Mouse (Mus musculus) gastrocnemius, postnatal 36 days (tissue): ENCODE results near the gene Slc30a1. TPM values are rescaled to one million over a fixed set of nuclear protein-coding genes. Genes with fewer than 3 reads are reported as not detected.
A peak's percentile ranks its signal among the peaks of the same experiment; 100 is the strongest.

ENCODE experiments used
- DNase-seq, 2 experiments: peaks; one replicate each; pipeline ENCODE4 v3.0.0; 2022
- intact Hi-C: fragments of 180-260 bp; cut with DNase I; formaldehyde crosslinking; loops from one replicate; pipeline ENCODE4 v1.15.1; 2025
- long read RNA-seq, 2 experiments: library from polyadenylated mRNA; stranded (forward); transcript quantifications; one replicate each; pipeline ENCODE4 v2.0.0; 2021
- total RNA-seq, 2 experiments: library from RNA; stranded (reverse); gene quantifications; 2 replicates each; pipeline ENCODE4 v1.2.3; 2021

Slc30a1 gene
- total RNA-seq = 1 to 10 TPM; 5.6 to 7.7 TPM
- long read RNA-seq, experiment 1, full-length matches to known transcripts = 3 of 3 reads
- long read RNA-seq, experiment 1, partial matches to known transcripts = 0 of 3 reads
- long read RNA-seq, experiment 1, other reads (novel, unspliced or antisense) = 0 of 3 reads
- long read RNA-seq, experiment 2, full-length matches to known transcripts = 1 of 3 reads
- long read RNA-seq, experiment 2, partial matches to known transcripts = 0 of 3 reads
- long read RNA-seq, experiment 2, other reads (novel, unspliced or antisense) = 2 of 3 reads

DNA sequence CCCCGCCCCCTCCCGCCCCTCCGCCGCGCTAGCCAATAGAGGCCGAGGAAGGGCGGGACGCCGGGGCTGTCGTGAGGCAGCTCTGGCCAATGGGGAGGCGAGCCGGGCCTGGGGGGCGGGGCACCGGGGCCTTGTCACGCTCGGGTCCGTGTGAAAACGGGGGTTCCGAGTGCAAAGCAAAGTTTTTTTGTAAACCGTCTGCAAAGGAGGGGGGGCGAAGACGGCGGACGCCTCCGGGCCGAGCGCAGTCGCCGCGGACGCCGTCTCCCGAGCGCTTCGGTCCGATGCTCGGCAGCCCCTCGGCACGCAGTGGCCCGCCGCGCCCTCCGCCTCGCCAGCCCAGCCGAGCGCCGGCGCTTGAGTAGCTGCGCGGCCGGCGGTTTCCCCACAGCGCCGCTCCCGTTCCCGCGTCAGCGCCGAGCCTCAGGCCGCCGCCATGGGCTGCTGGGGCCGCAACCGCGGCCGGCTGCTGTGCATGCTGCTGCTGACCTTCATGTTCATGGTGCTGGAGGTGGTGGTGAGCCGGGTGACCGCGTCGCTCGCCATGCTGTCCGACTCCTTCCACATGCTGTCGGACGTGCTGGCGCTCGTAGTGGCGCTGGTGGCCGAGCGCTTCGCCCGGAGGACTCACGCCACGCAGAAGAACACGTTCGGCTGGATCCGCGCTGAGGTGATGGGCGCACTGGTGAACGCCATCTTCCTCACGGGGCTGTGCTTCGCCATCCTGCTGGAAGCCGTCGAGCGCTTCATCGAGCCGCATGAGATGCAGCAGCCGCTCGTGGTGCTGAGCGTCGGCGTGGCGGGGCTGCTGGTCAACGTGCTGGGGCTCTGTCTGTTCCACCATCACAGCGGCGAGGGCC lies at the start of gene Slc30a1:
TSS of gene Slc30a1 (plus strand) at position 197 of the 860 bp plus-strand sequence.
- peak; percentile 98 to 99 for DNase-seq
- intact Hi-C loops = loop anchor here (2.0 to 5.0 kb wide), 4 partner anchors 56 to 186 kb away; partner anchors contain the start of genes Nek2 and Traf5

- intact Hi-C loops = no loop called here
- DNase-seq = no peak
Measured at GRCm38 (mm10) chr1:191856886-191857651, 49.5 kb upstream of the Slc30a1 start.

GRCm38 (mm10) chr1:191858136-191858535 lies 48.4 kb upstream of the Slc30a1 start:
- intact Hi-C loops = no loop called here
- no peak for DNase-seq

DNA sequence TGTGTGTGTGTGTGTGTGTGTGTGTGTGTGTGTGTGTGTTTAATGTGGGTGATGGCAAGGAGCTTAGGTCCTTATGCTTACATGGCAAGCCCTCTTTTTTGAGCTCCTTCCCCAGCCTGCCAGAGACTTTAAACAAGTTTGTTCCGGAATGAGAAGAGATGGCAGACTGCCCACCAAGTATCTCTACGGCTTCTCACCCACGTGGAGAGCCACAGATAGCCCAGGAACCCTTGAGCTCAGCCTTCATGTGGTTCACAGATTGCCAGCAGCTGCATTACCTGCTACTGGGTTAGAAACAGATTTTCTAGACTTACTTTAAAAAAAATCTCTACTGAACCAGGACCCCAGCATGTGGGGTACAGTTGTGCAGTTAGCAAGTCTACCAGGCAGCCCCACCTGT lies 46.7 kb upstream of the Slc30a1 start:
- no peak for DNase-seq
- intact Hi-C loops = no loop called here

- intact Hi-C loops = no loop called here
- no peak for DNase-seq
Measured at GRCm38 (mm10) chr1:191861247-191861646, 45.3 kb upstream of the Slc30a1 start.

GRCm38 (mm10) chr1:191863833-191864550 lies 42.6 kb upstream of the Slc30a1 start:
- intact Hi-C loops = no loop called here
- no peak for DNase-seq

GRCm38 (mm10) chr1:191864551-191865027 lies 42.0 kb upstream of the Slc30a1 start:
- DNase-seq = no peak
- intact Hi-C loops = no loop called here

DNA sequence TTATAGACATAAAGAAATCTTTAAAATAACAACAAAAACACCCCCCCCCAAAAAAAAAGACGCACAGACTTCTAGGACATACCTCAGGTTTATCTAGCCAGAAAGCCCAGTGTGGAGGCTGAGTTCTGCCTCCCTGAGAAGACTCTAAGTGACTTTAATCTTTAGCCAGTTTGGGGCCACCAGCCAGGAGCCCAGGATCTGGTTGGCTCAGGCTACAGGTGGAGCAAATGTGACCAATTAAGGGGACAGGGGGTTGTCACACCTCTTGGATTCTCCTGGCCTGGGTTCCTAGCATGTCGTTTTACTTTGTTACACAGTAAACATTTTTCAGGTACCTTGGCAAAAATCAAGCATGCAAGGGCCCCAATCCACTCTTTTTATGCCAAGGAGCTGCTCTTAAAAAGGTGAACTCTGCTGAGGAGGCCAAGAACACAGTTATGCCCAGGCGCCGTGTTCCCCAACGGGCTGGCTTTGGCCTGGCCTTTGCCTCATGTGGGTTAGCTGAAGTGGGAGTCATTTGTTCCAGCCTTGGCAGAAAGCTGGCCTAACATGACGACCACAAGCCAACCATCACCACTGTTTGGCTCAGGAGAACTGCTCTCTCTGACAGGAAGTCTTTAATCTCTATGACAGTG lies 34.4 kb upstream of the Slc30a1 start:
- no peak for DNase-seq
- intact Hi-C loops = no loop called here

- intact Hi-C loops = no loop called here
- DNase-seq = no peak
Measured at GRCm38 (mm10) chr1:191875006-191875405, 31.6 kb upstream of the Slc30a1 start.

DNA sequence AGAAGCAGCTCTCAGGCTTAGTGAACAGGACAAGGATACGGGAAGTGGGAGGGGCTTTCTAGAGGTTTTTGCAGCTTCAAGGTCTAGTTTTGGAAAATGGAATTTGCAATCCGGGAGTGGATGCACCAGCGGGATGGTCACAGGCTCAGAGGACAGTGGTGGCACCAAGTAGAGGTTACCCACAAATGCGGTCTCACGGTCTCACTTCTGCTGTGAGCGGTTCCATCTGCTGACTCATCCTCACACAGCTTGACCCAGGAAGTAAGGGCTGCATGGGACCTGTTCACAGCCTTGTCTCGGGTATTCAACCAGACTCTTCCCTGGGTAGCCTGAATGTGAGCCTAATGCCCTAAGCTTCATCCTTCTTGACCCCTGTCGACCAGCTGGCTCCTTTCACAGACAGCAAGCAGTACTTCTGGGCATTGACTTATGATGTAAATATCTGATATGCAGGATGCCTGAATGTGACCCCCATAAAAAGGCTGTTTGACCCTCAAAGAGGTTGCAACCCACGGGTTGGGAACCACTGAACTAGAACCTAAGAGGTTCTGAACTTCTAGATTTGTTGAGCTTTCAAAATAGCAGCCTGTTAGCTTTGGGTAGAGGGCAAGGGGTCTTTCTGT lies 30.8 kb upstream of the Slc30a1 start:
- intact Hi-C loops = no loop called here
- DNase-seq = no peak

GRCm38 (mm10) chr1:191877681-191878080 lies 28.9 kb upstream of the Slc30a1 start:
- intact Hi-C loops = no loop called here
- DNase-seq = no peak

GRCm38 (mm10) chr1:191878518-191878921 lies 28.0 kb upstream of the Slc30a1 start:
- DNase-seq = no peak
- intact Hi-C loops = no loop called here

DNA sequence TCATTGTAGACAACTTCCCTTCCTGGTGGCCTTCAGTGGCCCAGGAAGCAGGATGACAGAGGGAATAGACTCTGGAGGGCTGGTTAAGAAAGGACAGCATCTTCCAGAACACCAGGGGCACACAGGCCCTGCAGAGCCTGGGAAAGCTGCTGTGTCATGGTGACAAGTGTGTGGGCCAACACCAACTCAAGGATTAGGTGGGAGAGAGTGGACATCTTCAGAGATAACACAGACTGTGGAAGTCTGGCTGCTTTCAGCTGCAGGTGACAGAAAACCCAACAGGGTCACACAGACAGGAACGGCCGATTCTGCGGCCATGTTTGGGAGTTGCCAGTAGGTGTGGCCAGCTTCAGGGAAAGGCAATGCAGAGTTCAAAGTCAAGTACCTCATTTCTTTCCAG lies 26.3 kb upstream of the Slc30a1 start:
- intact Hi-C loops = no loop called here
- no peak for DNase-seq

DNA sequence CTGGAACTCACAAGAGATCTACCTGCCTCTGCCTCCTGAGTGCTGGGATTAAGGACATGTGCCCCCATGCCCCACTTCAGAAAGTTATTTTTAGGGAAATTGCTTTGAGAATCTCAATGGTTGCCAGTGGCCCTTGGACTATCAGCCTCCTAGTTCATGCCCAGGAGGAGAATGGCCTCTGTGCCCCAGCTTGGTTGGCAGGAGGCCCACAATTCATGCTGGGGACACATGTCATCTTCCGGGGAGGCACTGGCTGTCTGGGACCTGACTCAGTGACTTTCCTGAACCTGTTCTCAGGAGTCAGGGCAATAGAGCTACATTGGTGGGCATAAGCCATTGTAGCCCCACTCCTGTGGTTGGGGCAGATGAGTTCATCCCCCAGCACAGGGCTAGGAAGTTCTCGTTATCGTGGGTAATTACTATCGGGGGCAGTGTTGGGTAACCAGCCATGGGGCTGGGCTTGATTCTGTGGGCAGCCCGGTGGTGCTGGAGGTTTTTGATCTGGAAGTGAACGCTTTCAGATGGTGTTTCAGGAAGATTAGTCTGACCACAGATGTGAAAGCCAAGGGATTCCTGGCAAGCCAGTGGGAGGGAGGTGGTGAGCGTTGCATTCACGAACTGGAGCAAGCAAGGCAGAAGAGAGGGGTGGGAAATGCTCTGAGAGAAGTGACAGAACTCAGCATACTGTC lies 25.5 kb upstream of the Slc30a1 start:
- no peak for DNase-seq
- intact Hi-C loops = no loop called here

GRCm38 (mm10) chr1:191881663-191882062 lies 24.9 kb upstream of the Slc30a1 start:
- intact Hi-C loops = no loop called here

DNA sequence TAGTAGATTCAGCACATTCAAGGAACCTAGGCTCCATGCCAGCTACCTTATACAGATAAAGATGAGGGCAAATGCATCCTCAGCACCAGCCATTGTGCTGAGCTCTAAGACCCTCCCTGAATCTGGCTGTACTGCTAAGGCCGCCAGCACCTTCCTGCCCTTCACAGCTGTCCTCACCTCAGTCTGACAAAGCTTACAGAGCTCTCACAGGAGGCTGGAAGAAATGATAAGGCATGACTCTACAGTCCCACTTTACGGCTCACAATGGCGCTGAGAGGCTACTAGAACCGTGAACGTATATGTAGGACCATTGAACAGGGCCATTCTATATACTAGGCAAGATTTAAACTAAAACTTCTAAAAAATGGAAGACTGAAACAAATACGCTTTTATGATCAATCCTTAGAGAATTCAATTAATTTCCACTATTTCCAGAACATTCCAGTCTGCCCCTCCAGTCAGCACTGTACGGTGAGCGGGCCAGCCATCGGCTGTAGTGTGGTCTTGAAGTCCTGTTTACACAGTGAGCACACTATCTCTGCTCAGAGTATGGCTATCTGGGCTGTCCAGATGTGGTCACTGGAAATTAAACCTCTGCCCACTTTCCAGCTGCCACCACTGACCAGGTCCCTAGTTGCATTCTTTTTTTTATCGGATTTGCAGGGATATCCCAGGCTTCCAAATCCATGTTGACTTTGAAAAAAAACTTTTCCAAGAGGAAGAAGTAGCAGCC lies 23.9 kb upstream of the Slc30a1 start:
- DNase-seq = no peak
- intact Hi-C loops = no loop called here

More at GRCm38 (mm10) chr1:191881663-191882062, 24.9 kb upstream of the Slc30a1 start:
- no peak for DNase-seq

DNA sequence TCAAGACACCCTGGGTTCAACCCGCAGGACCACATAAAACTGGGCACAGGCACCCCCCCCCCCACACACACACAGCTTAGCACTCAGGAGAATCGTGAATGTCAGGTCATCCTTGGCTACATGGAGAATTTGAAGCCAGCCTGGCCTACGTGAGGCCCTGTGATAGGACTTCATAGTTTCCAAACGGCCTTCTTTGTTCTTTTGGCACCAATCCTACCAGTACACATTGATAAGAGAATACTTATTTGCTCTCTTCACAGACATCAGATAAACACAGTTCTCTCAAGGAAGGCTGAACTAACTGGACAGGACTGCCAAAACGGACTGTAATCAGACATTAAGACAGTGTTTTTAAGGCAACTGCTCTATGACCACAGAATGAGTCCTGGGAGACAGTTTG lies 22.9 kb upstream of the Slc30a1 start:
- intact Hi-C loops = no loop called here
- no peak for DNase-seq

DNA sequence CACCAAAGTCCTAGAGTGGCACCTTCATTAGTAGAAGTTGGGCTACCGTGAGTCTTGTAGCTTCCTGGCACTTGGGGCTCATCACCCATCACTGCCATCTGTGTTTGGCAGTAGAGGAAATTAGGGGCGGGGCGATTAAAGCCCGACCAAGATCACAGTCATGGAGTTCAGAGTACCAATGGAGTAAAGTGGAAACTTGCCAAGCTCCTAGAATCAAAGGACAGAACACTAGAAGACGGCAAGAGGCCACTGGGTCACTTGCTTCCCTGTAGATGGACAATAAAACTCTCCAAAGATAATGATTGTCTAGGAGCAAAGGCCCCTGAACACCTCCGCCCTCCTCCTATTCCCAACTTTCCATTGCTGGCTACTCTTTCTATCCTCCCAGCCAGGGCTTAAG lies 14.7 kb upstream of the Slc30a1 start:
- no peak for DNase-seq

More for the DNA sequence above, 14.7 kb upstream of the Slc30a1 start:
- intact Hi-C loops = no loop called here
